Mouse (Mus musculus): ENCODE data around the gene Mpst.

GRCm38 (mm10) chr15:78452929-78453328 lies 46.7 kb downstream of the Mpst start:
- TF ChIP-seq POLR2A (IDR thresholded peaks at IDR 0.05; ENCODE audit: control insufficient read depth, extremely low read depth, insufficient read depth, low read length, poor library complexity): no peak
- no peak for TF ChIP-seq CTCF (IDR thresholded peaks at IDR 0.05; ENCODE audit: borderline replicate concordance, control insufficient read depth, extremely low read depth, insufficient read depth, low read length, poor library complexity)
